11 mouse cellular contexts compared by ENCODE assay signal in the genomic region with DNA sequence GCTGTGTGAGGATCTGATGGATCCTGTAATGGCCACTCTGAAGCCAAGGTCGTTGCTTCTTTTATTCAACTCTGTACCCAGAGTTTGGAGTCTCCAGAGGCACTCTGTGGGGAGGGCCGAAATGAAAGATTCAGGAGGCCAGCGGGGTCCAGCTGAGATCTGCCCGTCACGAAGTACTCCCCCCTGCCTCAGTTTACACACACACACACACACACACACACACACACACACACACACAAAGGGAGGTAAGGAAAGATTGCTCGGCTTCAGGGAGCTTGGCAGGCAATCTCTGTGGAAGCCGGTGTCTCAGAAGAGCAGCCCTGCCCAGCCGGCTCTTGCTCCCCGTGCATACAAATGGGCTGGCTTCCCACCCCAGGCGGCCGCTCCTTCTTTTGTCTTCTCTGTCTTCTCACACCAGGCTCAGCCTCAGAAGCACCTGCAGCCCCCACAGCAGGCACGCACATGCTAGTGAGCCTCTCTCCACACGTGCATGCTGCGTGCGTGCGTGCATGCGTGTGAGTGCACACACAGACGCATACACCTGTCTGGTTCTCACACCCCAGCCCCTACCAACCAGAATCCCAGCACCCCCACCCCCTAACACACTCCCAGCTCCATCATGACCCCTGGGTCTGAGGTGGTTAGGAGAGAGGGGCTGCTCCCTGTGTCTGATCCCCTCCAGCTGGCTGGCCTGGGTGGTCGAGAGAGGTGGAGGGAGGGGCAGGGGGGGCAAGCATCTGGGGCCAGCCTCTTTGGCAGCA.
DNase-seq lines count a peak whose midpoint lies in the region; ATAC-seq and TF ChIP-seq lines count a peak whose summit lies in the region.
"Had no signal": no experiment of that assay in that cellular context is flagged by ENCODE, and none has a peak within 500 bp of the region (broad histone marks: within the 10 kb centered on the region; RNA-seq: fewer than 3 reads in every experiment).

No protein-coding gene starts in this region.

- no peak for TF ChIP-seq POLR2A in CH12.LX (IDR thresholded peaks at IDR 0.05; ENCODE audit: low read depth, low read length)

- no peak for TF ChIP-seq EP300 in CH12.LX (IDR thresholded peaks at IDR 0.05; ENCODE audit: low read length)

- no peak overlapping the region for H3K4me2 ChIP-seq in CH12.LX (ENCODE audit: insufficient read depth, low read depth, poor library complexity, severe bottlenecking)
- 0 out of 2 replicates have a peak overlapping the region, but pooled peaks have one; percentile 2 for H3K4me2 ChIP-seq in forebrain, postnatal 0 days (ENCODE audit: low read depth)
- peak overlapping the region; percentile 28 for H3K4me2 ChIP-seq in midbrain, embryonic 14.5 days (ENCODE audit: low read length)
- H3K4me2 ChIP-seq: heart, embryonic 15.5 days had no signal

- H3K4me3 ChIP-seq in CH12.LX (replicated peaks in 1 of 3; ENCODE audit: low read depth in 2 of 3, low read length in 2 of 3, poor library complexity in 1 of 3) (no peak overlapping the region), ES-E14 (ENCODE audit: insufficient read depth in 1 of 2, low read depth in 1 of 2, low read length in 2 of 2, poor library complexity in 1 of 2, severe bottlenecking in 1 of 2) (peak overlapping the region; percentile 10 to 17; a peak in 2 of 4 replicates)
- no peak overlapping the region for H3K4me3 ChIP-seq in forebrain, postnatal 0 days (ENCODE audit: low read depth, low read length)
- H3K4me3 ChIP-seq in midbrain, embryonic 14.5 days (replicated peaks; ENCODE audit: low read depth, low read length), result no peak overlapping the region
- H3K4me3 ChIP-seq: heart, embryonic 15.5 days; limb, embryonic 13.5 days had no signal

- no peak overlapping the region for H3K9ac ChIP-seq in CH12.LX (ENCODE audit: insufficient read depth, low read depth)
- no peak overlapping the region; the same call in 1 of the 2 replicates for H3K9ac ChIP-seq in ES-E14 (ENCODE audit: insufficient read depth, low read depth, low read length, poor library complexity, severe bottlenecking)
- peak overlapping the region; percentile 14; the same call in 1 of the 2 replicates for H3K9ac ChIP-seq in forebrain, postnatal 0 days
- peak overlapping the region; percentile 41 for H3K9ac ChIP-seq in midbrain, embryonic 14.5 days (replicated peaks; ENCODE audit: low read length)
- H3K9ac ChIP-seq: heart, embryonic 15.5 days; limb, embryonic 13.5 days had no signal

- no peaks in the 10 kb centered on the region for H3K79me2 ChIP-seq in CH12.LX (replicated peaks; ENCODE audit: control insufficient read depth, extremely low read depth, insufficient read depth, poor library complexity, severe bottlenecking)

- no peak for TF ChIP-seq RAD21 in CH12.LX (IDR thresholded peaks at IDR 0.05; ENCODE audit: low read depth, low read length)

- 5% methylated on average over 19 of the region's 19 CpGs for WGBS in forebrain, postnatal 0 days
- under 1% methylated on average over 19 of the region's 19 CpGs for WGBS in midbrain, embryonic 14.5 days

- DNase-seq in CH12.LX (ENCODE audit: extremely low read depth) (no peak), ES-E14 (ENCODE audit: low read depth, low spot score) (peak; percentile 60)
- DNase-seq in forebrain, postnatal 0 days, result peak; percentile 40
- DNase-seq in midbrain, embryonic 14.5 days, result peak; percentile 84
- no peak for DNase-seq in natural killer cell, adult 2 months (ENCODE audit: low spot score in 2 of 2)
- DNase-seq in cerebellum, postnatal 4 days (ENCODE audit: low spot score in 2 of 2), result no peak

- H3K36me3 ChIP-seq in CH12.LX (replicated peaks in 1 of 2; ENCODE audit: control insufficient read depth in 1 of 2, insufficient read depth in 1 of 2, low read length in 1 of 2), result no peaks in the 10 kb centered on the region
- no peaks in the 10 kb centered on the region for H3K36me3 ChIP-seq in ES-E14 (ENCODE audit: control insufficient read depth, insufficient read depth, low read length, poor library complexity, severe bottlenecking)
- no peaks in the 10 kb centered on the region for H3K36me3 ChIP-seq in forebrain, postnatal 0 days (ENCODE audit: insufficient read depth)
- H3K36me3 ChIP-seq in midbrain, embryonic 14.5 days (ENCODE audit: control insufficient read depth, insufficient read depth, low read length), result no peaks in the 10 kb centered on the region
- H3K36me3 ChIP-seq: heart, embryonic 15.5 days; limb, embryonic 13.5 days had no signal

- H3K27ac ChIP-seq in CH12.LX (ENCODE audit: insufficient read depth, low read depth) (no peak overlapping the region), ES-E14 (ENCODE audit: insufficient read depth, low read depth, low read length, poor library complexity, severe bottlenecking) (peak overlapping the region; percentile 37)
- no peak overlapping the region for H3K27ac ChIP-seq in forebrain, postnatal 0 days (ENCODE audit: low read depth, low read length)
- H3K27ac ChIP-seq in midbrain, embryonic 14.5 days (replicated peaks; ENCODE audit: low read depth, low read length), result peak overlapping the region; percentile 97
- H3K27ac ChIP-seq: heart, embryonic 15.5 days; kidney, postnatal 0 days; limb, embryonic 13.5 days had no signal

- H3K27me3 ChIP-seq in CH12.LX (replicated peaks), result peaks cover 25% of the 10 kb centered on the region
- no peaks in the 10 kb centered on the region for H3K27me3 ChIP-seq in forebrain, postnatal 0 days (ENCODE audit: insufficient read depth, low read length)
- no peaks in the 10 kb centered on the region for H3K27me3 ChIP-seq in midbrain, embryonic 14.5 days (ENCODE audit: control insufficient read depth, insufficient read depth, low read length)

- TF ChIP-seq CTCF in CH12.LX (conservative IDR thresholded peaks at IDR 0.05 in 1 of 2, IDR thresholded peaks at IDR 0.05 in 1 of 2; ENCODE audit: low read depth in 2 of 2, low read length in 2 of 2), result no peak
- no peak for TF ChIP-seq CTCF in forebrain, postnatal 0 days (IDR thresholded peaks at IDR 0.05; ENCODE audit: low read depth)

- H3K9me3 ChIP-seq in CH12.LX (replicated peaks; ENCODE audit: low read length), result no peaks in the 10 kb centered on the region
- H3K9me3 ChIP-seq in ES-E14 (ENCODE audit: control insufficient read depth, insufficient read depth, low read depth, low read length), result no peaks in the 10 kb centered on the region
- no peaks in the 10 kb centered on the region for H3K9me3 ChIP-seq in forebrain, postnatal 0 days (ENCODE audit: low read length)
- no peaks in the 10 kb centered on the region for H3K9me3 ChIP-seq in midbrain, embryonic 14.5 days (ENCODE audit: control insufficient read depth, low read length)
- H3K9me3 ChIP-seq: heart, embryonic 15.5 days; limb, embryonic 13.5 days had no signal

- ATAC-seq in forebrain, postnatal 0 days, result peak; percentile 40
- ATAC-seq in midbrain, embryonic 14.5 days (ENCODE audit: low FRiP score, low TSS enrichment), result peak; percentile 47
- no peak for ATAC-seq in megakaryocyte progenitor cell, adult 5-6 weeks (replicated peaks; ENCODE audit: poor library complexity)
- no peak for ATAC-seq in cerebellum, adult (ENCODE audit: insufficient number of reproducible peaks, low FRiP score, low TSS enrichment)

- dilution Hi-C loops in CH12.LX (cut with MboI; ENCODE audit: extremely low pct_ligation_motif_present, extremely low pct_unique_long_range_greater_than_20kb, low sequenced_read_pairs), result no loop called here

- H3K4me1 ChIP-seq in CH12.LX (ENCODE audit: control insufficient read depth in 1 of 2, insufficient read depth in 2 of 2) (peaks cover 0 to 29% of the 10 kb centered on the region in 2 experiments; a peak in 2 of 4 replicates), ES-E14 (ENCODE audit: control insufficient read depth in 2 of 2, insufficient read depth in 2 of 2, low read length in 2 of 2, poor library complexity in 1 of 2) (peaks cover 18 to 30% of the 10 kb centered on the region in 2 experiments)
- H3K4me1 ChIP-seq in forebrain, postnatal 0 days (ENCODE audit: insufficient read depth), result peaks cover 24% of the 10 kb centered on the region
- H3K4me1 ChIP-seq in midbrain, embryonic 14.5 days (ENCODE audit: control insufficient read depth, insufficient read depth, low read length), result peaks cover 79% of the 10 kb centered on the region

- in situ Hi-C loops in CH12.LX (cut with MboI; ENCODE audit: low pct_ligation_motif_present, low pct_unique_long_range_greater_than_20kb, low sequenced_read_pairs), result no loop called here
- in situ Hi-C loops in ES-E14 (cut with MboI; ENCODE audit: low sequenced_read_pairs in 2 of 2, unreplicated experiment in 2 of 2), result no loop called here

TF ChIP-seq in CH12.LX, 34 proteins besides CTCF, POLR2A, EP300 and RAD21:
- TF ChIP-seq CHD1 (IDR thresholded peaks at IDR 0.05; ENCODE audit: low read depth, low read length), result no peak
- no peak for TF ChIP-seq ZKSCAN1 (IDR thresholded peaks at IDR 0.05; ENCODE audit: borderline replicate concordance, low read depth, low read length)
- TF ChIP-seq USF1 (IDR thresholded peaks at IDR 0.05; ENCODE audit: low read depth, low read length), result no peak
- 0 out of 2 replicates have a peak, but pooled peaks have one; percentile 13 for TF ChIP-seq BHLHE40 (IDR thresholded peaks at IDR 0.05; ENCODE audit: low read depth, low read length)
- no peak for TF ChIP-seq MYC (IDR thresholded peaks at IDR 0.05; ENCODE audit: low read depth, low read length)
- no peak for TF ChIP-seq NRF1 (IDR thresholded peaks at IDR 0.05; ENCODE audit: low read depth, low read length)

TF ChIP-seq in ES-E14, 5 proteins besides CTCF, POLR2A, EP300 and RAD21:
- TF ChIP-seq MAFK (IDR thresholded peaks at IDR 0.05; ENCODE audit: insufficient read depth, low read depth, low read length) (no peak), HCFC1 (IDR thresholded peaks at IDR 0.05; ENCODE audit: borderline replicate concordance, insufficient read depth, low read length) (0 out of 2 replicates have a peak, but pooled peaks have one; percentile 30), ZC3H11A (IDR thresholded peaks at IDR 0.05; ENCODE audit: borderline replicate concordance, low read depth, low read length) (no peak), ZNF384 (IDR thresholded peaks at IDR 0.05; ENCODE audit: low read depth, low read length) (no peak)

Comparison
In these comparisons a context has a peak if more than half of its experiments do, and no peak if none do; other contexts are left out.
1. DNase-seq: peak in ES-E14 (single experiment), forebrain, postnatal 0 days (single experiment) and midbrain, embryonic 14.5 days (single experiment); none in CH12.LX (single experiment), natural killer cell, adult 2 months (0 of 2) and cerebellum, postnatal 4 days (0 of 2).
2. H3K27ac ChIP-seq: peak in ES-E14 (single experiment) and midbrain, embryonic 14.5 days (single experiment); none in CH12.LX (single experiment) and forebrain, postnatal 0 days (single experiment).
3. H3K4me3 ChIP-seq: peak in ES-E14 (2 of 2); none in CH12.LX (0 of 3), forebrain, postnatal 0 days (single experiment) and midbrain, embryonic 14.5 days (single experiment).
4. H3K9ac ChIP-seq: peak in forebrain, postnatal 0 days (single experiment) and midbrain, embryonic 14.5 days (single experiment); none in CH12.LX (single experiment) and ES-E14 (single experiment).
5. ATAC-seq: peak in forebrain, postnatal 0 days (single experiment) and midbrain, embryonic 14.5 days (single experiment); none in megakaryocyte progenitor cell, adult 5-6 weeks (single experiment) and cerebellum, adult (single experiment).